Mouse (Mus musculus) mouse embryonic stem cell (cell line): Measurements from ENCODE around the gene Smarcd3.

Source experiments
- in situ Hi-C, 2 experiments: fragments of 300-500 bp; cut with MboI; formaldehyde crosslinking; loops; 1 replicate in 1 of 2; 3 replicates in 1 of 2; pipeline ENCODE4 v1.14.3; 2019 to 2020; ENCODE audit warnings: low sequenced_read_pairs in 2 of 2, low pct_unique_long_range_greater_than_20kb in 1 of 2, mixed read lengths in 1 of 2; ENCODE audit not compliant: unreplicated experiment in 1 of 2

The Smarcd3 gene

GRCm38 (mm10) chr5:24623986-24624821 lies at the start of gene Smarcd3:
TSS of gene Smarcd3 (minus strand) at chr5:24624411.
- in situ Hi-C loops: no loop called here

GRCm38 (mm10) chr5:24661457-24661856 lies 37.2 kb upstream of the Smarcd3 start:
- in situ Hi-C loops: no loop called here

GRCm38 (mm10) chr5:24659708-24660423 lies 35.7 kb upstream of the Smarcd3 start:
- in situ Hi-C loops: no loop called here

GRCm38 (mm10) chr5:24657113-24657512 lies 32.9 kb upstream of the Smarcd3 start:
- in situ Hi-C loops: no loop called here

GRCm38 (mm10) chr5:24654491-24654890 lies 30.3 kb upstream of the Smarcd3 start:
- in situ Hi-C loops: no loop called here

GRCm38 (mm10) chr5:24652780-24653179 lies 28.6 kb upstream of the Smarcd3 start:
- in situ Hi-C loops: no loop called here

- in situ Hi-C loops: no loop called here
Observed at GRCm38 (mm10) chr5:24651768-24652752, 27.8 kb upstream of the Smarcd3 start.

GRCm38 (mm10) chr5:24651356-24651755 lies 27.1 kb upstream of the Smarcd3 start:
- in situ Hi-C loops: no loop called here

- in situ Hi-C loops: no loop called here
Observed at GRCm38 (mm10) chr5:24649701-24650100, 25.5 kb upstream of the Smarcd3 start.

GRCm38 (mm10) chr5:24649231-24649630 lies 25.0 kb upstream of the Smarcd3 start:
- in situ Hi-C loops: no loop called here

GRCm38 (mm10) chr5:24645454-24645853 lies 21.2 kb upstream of the Smarcd3 start:
- in situ Hi-C loops: no loop called here

- in situ Hi-C loops: no loop called here
Observed at GRCm38 (mm10) chr5:24639081-24639480, 14.9 kb upstream of the Smarcd3 start.

- in situ Hi-C loops: no loop called here
Observed at GRCm38 (mm10) chr5:24638131-24638530, 13.9 kb upstream of the Smarcd3 start.

GRCm38 (mm10) chr5:24636987-24637386 lies 12.8 kb upstream of the Smarcd3 start:
- in situ Hi-C loops: no loop called here

- in situ Hi-C loops: no loop called here
Observed at GRCm38 (mm10) chr5:24635526-24636141, 11.4 kb upstream of the Smarcd3 start.

GRCm38 (mm10) chr5:24635093-24635492 lies 10.9 kb upstream of the Smarcd3 start:
- in situ Hi-C loops: no loop called here

- in situ Hi-C loops: no loop called here
Observed at GRCm38 (mm10) chr5:24629712-24630111, 5.5 kb upstream of the Smarcd3 start.

- in situ Hi-C loops: no loop called here
Observed at GRCm38 (mm10) chr5:24624822-24625120, 560 bp upstream of the Smarcd3 start.
